Mouse (Mus musculus): ENCODE measurements at regions not wholly inside any gene's neighbourhood (a gene's known extent, or its start where the extent isn't known, plus 50 kb on each side); places are given as distances from the start of the nearest gene placed in this dataset.

DNA sequence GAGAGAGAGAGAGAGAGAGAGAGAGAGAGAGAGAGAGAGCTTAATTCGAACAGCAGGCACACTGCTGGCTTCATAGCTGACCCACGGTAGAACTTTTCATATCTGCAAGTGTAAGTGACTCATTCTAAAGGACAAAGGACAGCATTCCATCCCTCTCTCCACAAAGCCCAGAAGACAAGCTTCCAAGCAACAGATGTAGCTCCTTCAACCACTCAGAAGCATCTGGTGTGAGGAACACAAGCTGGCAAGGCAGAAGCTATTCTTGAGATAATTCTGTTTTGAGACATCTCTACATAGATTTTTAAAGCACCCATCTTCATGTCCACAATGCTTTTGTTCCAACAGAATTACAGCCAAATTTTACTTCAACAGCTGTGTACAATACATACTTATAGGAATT lies 294.2 kb upstream of the Gria1 start:
- Histone ChIP-seq H3K4me3 (no peak overlapping the region), H3K36me3 (no peaks in the 10 kb centered on the region), H3K9me3 (no peaks in the 10 kb centered on the region), H3K27ac (replicated peaks) (no peak overlapping the region), H3K9ac (no peak overlapping the region), H3K4me2 (no peak overlapping the region), H3K27me3 (no peaks in the 10 kb centered on the region), H3K4me1 (replicated peaks) (no peaks in the 10 kb centered on the region)
- no peak for ATAC-seq (ENCODE audit: low read depth)
- WGBS: 87% methylated on average over 2 of the region's 2 CpGs

DNA sequence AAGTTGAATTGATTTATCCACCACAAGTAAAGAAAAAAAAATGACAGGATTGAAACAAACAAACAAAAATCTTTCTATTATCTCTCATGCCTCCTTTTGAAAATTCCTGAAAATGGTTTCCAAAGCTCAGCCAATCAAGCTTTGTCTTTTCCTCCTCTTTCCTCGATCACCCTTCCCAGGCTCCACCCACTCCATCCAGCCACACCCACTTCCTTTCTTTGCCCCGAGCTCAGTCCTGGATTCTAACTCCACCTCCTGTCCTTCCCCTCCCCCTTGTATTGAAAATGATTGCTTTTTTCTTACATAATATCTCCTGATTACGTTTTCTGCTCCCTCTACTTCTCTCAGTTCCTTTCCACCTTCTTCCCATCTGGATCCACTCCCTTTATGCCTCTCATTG lies 286.0 kb upstream of the Gria1 start:
- Histone ChIP-seq H3K9ac (no peak overlapping the region), H3K4me2 (no peak overlapping the region), H3K36me3 (no peaks in the 10 kb centered on the region), H3K9me3 (no peaks in the 10 kb centered on the region), H3K4me1 (replicated peaks) (0 out of 2 replicates have a peak, but pooled peaks cover 4% of the 10 kb centered on the region), H3K27me3 (no peaks in the 10 kb centered on the region), H3K27ac (replicated peaks) (no peak overlapping the region), H3K4me3 (no peak overlapping the region)
- ATAC-seq (ENCODE audit: low read depth): no peak
- WGBS: 58% methylated on average over 3 of the region's 3 CpGs

GRCm38 (mm10) chr11:56726161-56726560 lies 285.0 kb upstream of the Gria1 start:
- Histone ChIP-seq H3K9me3 (no peaks in the 10 kb centered on the region), H3K27me3 (no peaks in the 10 kb centered on the region), H3K4me2 (no peak overlapping the region), H3K9ac (no peak overlapping the region), H3K4me1 (replicated peaks) (peaks cover 13% of the 10 kb centered on the region), H3K27ac (replicated peaks) (no peak overlapping the region), H3K4me3 (no peak overlapping the region), H3K36me3 (no peaks in the 10 kb centered on the region)
- no peak for ATAC-seq (ENCODE audit: low read depth)

DNA sequence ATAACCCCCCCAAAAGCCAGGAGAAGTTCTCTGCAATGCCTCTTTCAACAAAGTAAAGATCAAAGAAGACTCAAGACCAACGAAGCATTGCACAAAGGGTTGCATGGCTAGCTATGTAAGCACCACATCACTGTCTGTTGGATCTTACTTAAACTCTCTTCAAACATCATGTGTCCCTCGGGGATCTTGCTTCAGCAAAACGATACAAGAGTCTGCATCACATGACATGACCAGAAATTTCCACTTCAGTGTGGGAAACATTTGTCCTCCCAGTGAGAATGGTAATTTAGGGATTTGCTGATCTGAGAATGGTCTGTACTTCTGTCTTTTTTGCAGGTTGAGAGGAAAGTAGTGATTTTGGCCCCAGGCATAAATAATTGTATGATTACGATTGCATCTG lies 283.6 kb upstream of the Gria1 start:
- no peak overlapping the region for H3K4me2 ChIP-seq
- no peaks in the 10 kb centered on the region for H3K27me3 ChIP-seq
- no peak overlapping the region for H3K9ac ChIP-seq
- H3K36me3 ChIP-seq: no peaks in the 10 kb centered on the region
- H3K9me3 ChIP-seq: no peaks in the 10 kb centered on the region
- H3K4me1 ChIP-seq (replicated peaks): peaks cover 13% of the 10 kb centered on the region
- H3K4me3 ChIP-seq: no peak overlapping the region
- 68% methylated on average over 4 of the region's 4 CpGs for whole genome bisulfite sequencing
- no peak overlapping the region for H3K27ac ChIP-seq (replicated peaks)
- ATAC-seq (ENCODE audit: low read depth): no peak

- H3K27me3 ChIP-seq: no peaks in the 10 kb centered on the region
- H3K9ac ChIP-seq: no peak overlapping the region
- no peaks in the 10 kb centered on the region for H3K36me3 ChIP-seq
- H3K4me1 ChIP-seq (replicated peaks): peaks cover 9% of the 10 kb centered on the region
- H3K4me3 ChIP-seq: no peak overlapping the region
- WGBS: 77% methylated on average over 6 of the region's 6 CpGs
- no peak overlapping the region for H3K4me2 ChIP-seq
- no peaks in the 10 kb centered on the region for H3K9me3 ChIP-seq
- H3K27ac ChIP-seq (replicated peaks): no peak overlapping the region
- no peak for ATAC-seq (ENCODE audit: low read depth)
Measured at GRCm38 (mm10) chr11:56728204-56729002, 282.8 kb upstream of the Gria1 start.

- WGBS: 61% methylated on average over 2 of the region's 2 CpGs
- ATAC-seq (ENCODE audit: low read depth): no peak
- Histone ChIP-seq H3K9ac (no peak overlapping the region), H3K27me3 (no peaks in the 10 kb centered on the region), H3K27ac (replicated peaks) (0 out of 2 replicates have a peak overlapping the region, but pooled peaks have one; percentile 9), H3K4me1 (replicated peaks) (peaks cover 5% of the 10 kb centered on the region; the same call in 1 of the 2 replicates), H3K9me3 (no peaks in the 10 kb centered on the region), H3K36me3 (no peaks in the 10 kb centered on the region), H3K4me3 (no peak overlapping the region), H3K4me2 (no peak overlapping the region)
Measured at GRCm38 (mm10) chr11:56741857-56742256, 269.3 kb upstream of the Gria1 start.

DNA sequence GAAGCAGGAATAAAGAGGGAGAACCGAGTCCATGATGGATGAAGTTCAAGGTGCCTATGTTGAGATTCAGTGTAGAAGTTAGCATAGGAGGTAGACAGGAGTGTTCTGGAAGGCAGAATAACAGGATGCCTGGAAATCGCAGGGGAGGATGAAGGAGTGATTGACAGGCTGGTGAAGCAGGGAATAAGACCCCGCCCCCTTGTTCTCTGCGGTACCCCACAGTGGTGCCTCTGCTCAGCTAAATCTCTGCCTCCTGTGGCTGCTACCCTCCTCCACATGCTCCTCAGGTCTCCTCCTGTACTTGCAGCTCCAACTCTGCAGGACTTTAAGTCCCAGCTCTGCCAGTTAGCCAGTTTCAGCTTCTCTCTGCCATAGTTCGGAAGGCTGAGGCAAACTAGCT lies 261.2 kb upstream of the Gria1 start:
- Histone ChIP-seq H3K4me2 (no peak overlapping the region), H3K36me3 (no peaks in the 10 kb centered on the region), H3K4me3 (no peak overlapping the region), H3K27ac (replicated peaks) (no peak overlapping the region), H3K9me3 (no peaks in the 10 kb centered on the region), H3K27me3 (no peaks in the 10 kb centered on the region), H3K4me1 (replicated peaks) (peaks cover 19% of the 10 kb centered on the region), H3K9ac (no peak overlapping the region)
- no peak for ATAC-seq (ENCODE audit: low read depth)
- 24% methylated on average over 5 of the region's 5 CpGs for WGBS

DNA sequence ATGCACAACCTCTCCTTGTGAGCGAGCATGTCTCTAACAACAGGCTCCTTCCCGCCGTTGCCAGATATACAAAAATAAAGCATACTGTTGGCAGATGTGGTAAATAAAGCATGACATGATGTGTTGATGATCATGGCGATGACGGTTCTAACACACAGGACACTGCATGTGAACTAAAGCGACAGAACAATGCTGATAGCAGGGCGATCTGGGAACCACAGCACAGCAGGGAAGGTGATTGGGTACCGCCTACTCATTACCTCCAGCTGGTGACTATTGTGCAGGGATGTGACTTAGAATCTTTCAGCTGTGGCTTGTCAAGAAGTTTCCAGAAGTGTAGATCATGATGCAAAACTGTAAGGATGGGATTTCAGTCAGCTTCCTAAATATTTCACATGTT lies 260.5 kb upstream of the Gria1 start:
- H3K9me3 ChIP-seq: no peaks in the 10 kb centered on the region
- no peak overlapping the region for H3K27ac ChIP-seq (replicated peaks)
- no peak for ATAC-seq (ENCODE audit: low read depth)
- H3K4me3 ChIP-seq: no peak overlapping the region
- no peak overlapping the region for H3K4me2 ChIP-seq
- H3K9ac ChIP-seq: no peak overlapping the region
- WGBS: 16% methylated on average over 8 of the region's 8 CpGs
- no peaks in the 10 kb centered on the region for H3K27me3 ChIP-seq
- H3K4me1 ChIP-seq (replicated peaks): peaks cover 19% of the 10 kb centered on the region
- no peaks in the 10 kb centered on the region for H3K36me3 ChIP-seq

DNA sequence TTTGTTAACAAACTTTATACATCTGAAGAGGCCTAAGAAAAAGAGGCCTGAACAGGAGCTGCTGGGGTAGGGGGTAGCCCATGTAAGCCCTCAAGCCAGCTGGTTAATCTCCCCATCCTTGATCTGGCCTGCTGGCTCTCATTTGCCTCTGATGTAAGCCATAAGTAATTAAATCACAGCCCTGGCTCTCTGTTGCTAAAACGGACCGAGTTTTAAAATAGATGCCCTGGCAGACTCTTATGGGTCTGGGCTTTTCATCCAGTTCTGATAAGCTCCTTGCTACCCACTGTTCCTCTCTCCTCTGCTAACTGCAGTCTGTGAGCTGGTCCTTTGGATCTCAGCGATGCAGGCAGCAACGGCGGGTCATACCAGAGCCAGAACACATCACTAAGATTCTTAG lies 259.3 kb upstream of the Gria1 start:
- no peak overlapping the region for H3K27ac ChIP-seq (replicated peaks)
- WGBS: 74% methylated on average over 5 of the region's 5 CpGs
- H3K4me3 ChIP-seq: no peak overlapping the region
- no peak for ATAC-seq (ENCODE audit: low read depth)
- no peak overlapping the region for H3K9ac ChIP-seq
- H3K36me3 ChIP-seq: no peaks in the 10 kb centered on the region
- no peaks in the 10 kb centered on the region for H3K9me3 ChIP-seq
- H3K4me2 ChIP-seq: no peak overlapping the region
- peaks cover 19% of the 10 kb centered on the region for H3K4me1 ChIP-seq (replicated peaks)
- no peaks in the 10 kb centered on the region for H3K27me3 ChIP-seq

DNA sequence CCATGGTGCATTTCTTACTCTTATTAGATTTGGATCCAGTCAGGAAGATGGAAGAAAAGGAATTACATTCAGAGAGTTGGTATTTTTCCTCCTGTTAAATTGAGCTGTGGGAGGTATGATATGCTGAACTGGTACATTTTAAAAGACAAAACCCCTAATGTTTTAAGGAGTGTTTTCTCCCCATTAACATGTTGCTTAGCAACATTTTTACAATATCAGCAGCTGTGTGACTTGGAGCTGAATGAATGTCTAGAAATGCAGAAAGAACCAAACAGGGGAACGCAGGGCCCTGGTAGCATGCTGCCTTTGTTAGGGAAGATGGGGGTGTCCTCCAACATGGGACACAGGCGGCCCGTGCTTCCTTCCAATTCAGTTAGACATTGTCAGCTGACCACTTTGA lies 257.5 kb upstream of the Gria1 start:
- H3K9ac ChIP-seq: no peak overlapping the region
- H3K4me1 ChIP-seq (replicated peaks): peaks cover 19% of the 10 kb centered on the region
- no peak overlapping the region for H3K27ac ChIP-seq (replicated peaks)
- no peaks in the 10 kb centered on the region for H3K27me3 ChIP-seq
- H3K4me2 ChIP-seq: no peak overlapping the region
- H3K36me3 ChIP-seq: no peaks in the 10 kb centered on the region
- H3K4me3 ChIP-seq: no peak overlapping the region
- WGBS: 35% methylated on average over 3 of the region's 3 CpGs
- H3K9me3 ChIP-seq: no peaks in the 10 kb centered on the region
- no peak for ATAC-seq (ENCODE audit: low read depth)

GRCm38 (mm10) chr11:56760474-56760873 lies 250.7 kb upstream of the Gria1 start:
- Histone ChIP-seq H3K4me2 (no peak overlapping the region), H3K9ac (no peak overlapping the region), H3K27me3 (no peaks in the 10 kb centered on the region), H3K9me3 (no peaks in the 10 kb centered on the region), H3K4me1 (replicated peaks) (no peaks in the 10 kb centered on the region), H3K27ac (replicated peaks) (no peak overlapping the region), H3K4me3 (no peak overlapping the region), H3K36me3 (no peaks in the 10 kb centered on the region)
- 91% methylated on average over 2 of the region's 2 CpGs for WGBS
- no peak for ATAC-seq (ENCODE audit: low read depth)

- Histone ChIP-seq H3K36me3 (no peaks in the 10 kb centered on the region), H3K9ac (no peak overlapping the region), H3K4me1 (replicated peaks) (no peaks in the 10 kb centered on the region), H3K27me3 (no peaks in the 10 kb centered on the region), H3K9me3 (no peaks in the 10 kb centered on the region), H3K4me3 (no peak overlapping the region), H3K4me2 (no peak overlapping the region), H3K27ac (replicated peaks) (no peak overlapping the region)
- ATAC-seq (ENCODE audit: low read depth): no peak
- 52% methylated on average over 5 of the region's 5 CpGs for WGBS
Measured at GRCm38 (mm10) chr11:56762467-56763120, 248.6 kb upstream of the Gria1 start.

DNA sequence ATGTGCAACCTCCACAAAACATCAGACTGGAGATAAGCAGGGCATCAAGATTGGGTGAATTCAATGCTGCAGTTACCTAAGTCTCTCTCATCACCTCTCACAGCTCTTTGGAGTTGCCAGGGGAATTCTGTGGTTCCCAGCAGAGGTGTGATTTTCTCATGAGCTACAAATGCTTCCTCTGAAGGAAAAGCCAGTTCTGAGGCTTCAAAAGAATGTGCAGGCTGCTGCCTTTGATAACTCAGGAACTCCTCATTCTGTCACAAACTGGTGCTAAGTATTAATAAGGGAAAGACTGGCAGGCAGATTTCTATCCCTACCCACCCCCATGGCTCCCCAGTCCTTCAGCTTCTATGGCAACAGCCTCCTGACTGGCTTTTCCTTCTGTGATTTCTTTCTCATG lies 243.8 kb upstream of the Gria1 start:
- Histone ChIP-seq H3K4me2 (no peak overlapping the region), H3K9ac (no peak overlapping the region), H3K4me1 (replicated peaks) (no peaks in the 10 kb centered on the region), H3K27ac (replicated peaks) (no peak overlapping the region), H3K9me3 (no peaks in the 10 kb centered on the region), H3K4me3 (no peak overlapping the region), H3K27me3 (no peaks in the 10 kb centered on the region), H3K36me3 (no peaks in the 10 kb centered on the region)
- ATAC-seq (ENCODE audit: low read depth): no peak
